ENCODE assay signal across 8 mouse cellular contexts in the genomic region with DNA sequence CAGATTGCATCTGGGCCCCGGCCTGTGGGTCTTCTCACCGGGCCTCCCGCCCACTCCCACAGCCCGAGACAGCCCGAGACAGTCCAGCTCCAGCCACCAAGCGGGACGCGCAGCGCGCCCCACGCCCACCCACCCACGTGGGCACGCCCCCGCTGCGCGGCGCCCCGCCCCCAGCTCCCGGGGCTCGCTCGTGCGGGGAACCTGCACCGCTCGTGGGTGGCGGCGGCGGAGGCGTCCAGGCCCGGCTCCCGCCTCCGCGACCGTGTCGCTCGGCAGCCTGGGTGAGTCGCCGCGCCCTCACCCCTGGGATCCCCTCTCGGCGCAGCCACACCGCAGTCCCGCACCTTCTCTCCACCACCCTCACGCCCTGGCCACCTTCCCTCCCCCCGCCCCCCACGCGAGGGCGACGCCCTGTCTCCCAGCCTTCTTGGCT. TPM values are rescaled to one million over a fixed set of nuclear protein-coding genes. Genes with fewer than 3 reads are reported as not detected.
DNase-seq lines count a peak whose midpoint lies in the region; ATAC-seq lines count a peak whose summit lies in the region.

No protein-coding gene starts in this region.

- H3K36me3 ChIP-seq in lung, embryonic 15.5 days: no peaks in the 10 kb centered on the region
- H3K36me3 ChIP-seq in liver, embryonic 16.5 days (ENCODE audit: control insufficient read depth, insufficient read depth): no peaks in the 10 kb centered on the region

- ATAC-seq in lung, embryonic 15.5 days (ENCODE audit: borderline replicate concordance, extremely low read depth, low FRiP score, low TSS enrichment): peak; percentile 33; the same call in 1 of the 2 replicates
- peak; percentile 30 for ATAC-seq in granulocyte monocyte progenitor cell, adult 5-6 weeks (replicated peaks; ENCODE audit: poor library complexity, severe bottlenecking)
- no peak for ATAC-seq in liver, embryonic 16.5 days (ENCODE audit: low read depth)

- H3K4me2 ChIP-seq in lung, embryonic 15.5 days: peak overlapping the region; percentile 97
- H3K4me2 ChIP-seq in liver, embryonic 16.5 days (ENCODE audit: low read depth, low read length): peak overlapping the region; percentile 67

- WGBS in lung, embryonic 15.5 days: 2% methylated on average over 35 of the region's 48 CpGs
- 2% methylated on average over 39 of the region's 48 CpGs for WGBS in liver, embryonic 16.5 days (ENCODE audit: insufficient replicate concordance)

- peaks cover 12% of the 10 kb centered on the region for H3K4me1 ChIP-seq in lung, embryonic 15.5 days
- H3K4me1 ChIP-seq in liver, embryonic 16.5 days (ENCODE audit: control insufficient read depth, low read depth, low read length): no peaks in the 10 kb centered on the region; the same call in 1 of the 2 replicates

- peak; percentile 26 to 51 for DNase-seq in adrenal gland, adult (ENCODE audit: inconsistent age in 2 of 2, low spot score in 1 of 2)
- no peak for DNase-seq in adrenal gland, postnatal 4 days (ENCODE audit: low spot score in 2 of 2)
- no peak for DNase-seq in lung, postnatal 25 days (ENCODE audit: low spot score)
- peak; percentile 56 for DNase-seq in thymus, postnatal 4 days
- no peak for DNase-seq in layer of hippocampus, postnatal 25 days (ENCODE audit: extremely low spot score in 1 of 2, low spot score in 1 of 2)

- H3K9ac ChIP-seq in lung, embryonic 15.5 days: peak overlapping the region; percentile 29; the same call in 1 of the 2 replicates
- no peak overlapping the region for H3K9ac ChIP-seq in liver, embryonic 16.5 days (ENCODE audit: low read depth, low read length)

- no peaks in the 10 kb centered on the region for H3K9me3 ChIP-seq in lung, embryonic 15.5 days
- H3K9me3 ChIP-seq in liver, embryonic 16.5 days (replicated peaks; ENCODE audit: control insufficient read depth, low read length): no peaks in the 10 kb centered on the region

- H3K27me3 ChIP-seq in lung, embryonic 15.5 days: peaks cover 82% of the 10 kb centered on the region
- H3K27me3 ChIP-seq in liver, embryonic 16.5 days (ENCODE audit: control insufficient read depth, insufficient read depth, low read depth, low read length): peaks cover 62% of the 10 kb centered on the region

- H3K4me3 ChIP-seq in lung, embryonic 15.5 days: peak overlapping the region; percentile 51
- peak overlapping the region; percentile 49 for H3K4me3 ChIP-seq in liver, embryonic 16.5 days (ENCODE audit: low read depth, low read length)

- no peak overlapping the region for H3K27ac ChIP-seq in lung, embryonic 15.5 days
- no peak overlapping the region for H3K27ac ChIP-seq in liver, embryonic 16.5 days (ENCODE audit: low read length)

RNA-seq across cellular contexts. Expression of gene Ndrg4, which starts 0.8 kb away (rescaled TPM):
- total RNA-seq in adrenal gland, postnatal 4 days (2021): 10 to 100 TPM; 31.5 to 43.8 TPM
- polyA plus RNA-seq in lung, embryonic 15.5 days (2015; fragmentation: Nextera tagmentation; extraction: Ambion mirVana): 18.5 and 20.4 TPM in 2 replicates
- total RNA-seq in granulocyte monocyte progenitor cell, adult 5-6 weeks (2014; fragmentation: Nextera tagmentation): not detected in 2 replicates
- not detected in 2 replicates for total RNA-seq in granulocyte monocyte progenitor cell, adult 5-6 weeks (2017)
- polyA plus RNA-seq in liver, embryonic 16.5 days (2015; fragmentation: Nextera tagmentation; extraction: Ambion mirVana): 0.63 and 1.0 TPM in 2 replicates
- 1,000 to 10,000 TPM; 1,420 to 1,424 TPM for total RNA-seq in layer of hippocampus, postnatal 25 days (2021)

RNA-seq across cellular contexts. Expression of gene Setd6, which starts 38.1 kb away (rescaled TPM):
- total RNA-seq in adrenal gland, postnatal 4 days (2021): 10 to 100 TPM; 26.0 to 28.7 TPM
- 17.3 and 18.3 TPM in 2 replicates for polyA plus RNA-seq in lung, embryonic 15.5 days (2015; fragmentation: Nextera tagmentation; extraction: Ambion mirVana)
- total RNA-seq in granulocyte monocyte progenitor cell, adult 5-6 weeks (2014; fragmentation: Nextera tagmentation): 16.6 and 16.8 TPM in 2 replicates
- 42.0 and 48.1 TPM in 2 replicates for total RNA-seq in granulocyte monocyte progenitor cell, adult 5-6 weeks (2017)
- polyA plus RNA-seq in liver, embryonic 16.5 days (2015; fragmentation: Nextera tagmentation; extraction: Ambion mirVana): 12.4 and 13.6 TPM in 2 replicates
- total RNA-seq in layer of hippocampus, postnatal 25 days (2021): 10 to 100 TPM; 19.9 to 22.0 TPM

RNA-seq across cellular contexts. Expression of gene Gins3, which starts 44.4 kb away (rescaled TPM):
- total RNA-seq in adrenal gland, postnatal 4 days (2021): 1 to 10 TPM; 5.7 to 6.2 TPM
- polyA plus RNA-seq in lung, embryonic 15.5 days (2015; fragmentation: Nextera tagmentation; extraction: Ambion mirVana): 23.6 and 25.3 TPM in 2 replicates
- total RNA-seq in granulocyte monocyte progenitor cell, adult 5-6 weeks (2014; fragmentation: Nextera tagmentation): 11.6 and 12.4 TPM in 2 replicates
- 25.2 and 25.5 TPM in 2 replicates for total RNA-seq in granulocyte monocyte progenitor cell, adult 5-6 weeks (2017)
- polyA plus RNA-seq in liver, embryonic 16.5 days (2015; fragmentation: Nextera tagmentation; extraction: Ambion mirVana): 7.8 and 7.9 TPM in 2 replicates
- total RNA-seq in layer of hippocampus, postnatal 25 days (2021): 1 to 10 TPM; 1.2 to 2.0 TPM

Comparison
In these comparisons a context has a peak if more than half of its experiments do, and no peak if none do; other contexts are left out.
1. DNase-seq: peak in adrenal gland, adult (2 of 2) and thymus, postnatal 4 days (single experiment); none in adrenal gland, postnatal 4 days (0 of 2), lung, postnatal 25 days (single experiment) and layer of hippocampus, postnatal 25 days (0 of 2).
2. RNA of gene Ndrg4, which starts 0.8 kb away (total RNA-seq): 1,420 to 1,424 TPM in layer of hippocampus, postnatal 25 days and 31.5 to 43.8 TPM in adrenal gland, postnatal 4 days; not detected in granulocyte monocyte progenitor cell, adult 5-6 weeks; every median in the first group is over 10 times any median in the second.